Mouse (Mus musculus): ENCODE measurements around the gene H2afj. TPM values are rescaled to one million over a fixed set of nuclear protein-coding genes. Genes with fewer than 3 reads are reported as not detected.

The H2afj gene
- total RNA-seq (2023), result 10 to 100 TPM; 73.5 to 81.5 TPM

GRCm38 (mm10) chr6:136808014-136808417, at the start of gene H2afj:
TSS of gene H2afj (plus strand) at chr6:136808244.

DNA sequence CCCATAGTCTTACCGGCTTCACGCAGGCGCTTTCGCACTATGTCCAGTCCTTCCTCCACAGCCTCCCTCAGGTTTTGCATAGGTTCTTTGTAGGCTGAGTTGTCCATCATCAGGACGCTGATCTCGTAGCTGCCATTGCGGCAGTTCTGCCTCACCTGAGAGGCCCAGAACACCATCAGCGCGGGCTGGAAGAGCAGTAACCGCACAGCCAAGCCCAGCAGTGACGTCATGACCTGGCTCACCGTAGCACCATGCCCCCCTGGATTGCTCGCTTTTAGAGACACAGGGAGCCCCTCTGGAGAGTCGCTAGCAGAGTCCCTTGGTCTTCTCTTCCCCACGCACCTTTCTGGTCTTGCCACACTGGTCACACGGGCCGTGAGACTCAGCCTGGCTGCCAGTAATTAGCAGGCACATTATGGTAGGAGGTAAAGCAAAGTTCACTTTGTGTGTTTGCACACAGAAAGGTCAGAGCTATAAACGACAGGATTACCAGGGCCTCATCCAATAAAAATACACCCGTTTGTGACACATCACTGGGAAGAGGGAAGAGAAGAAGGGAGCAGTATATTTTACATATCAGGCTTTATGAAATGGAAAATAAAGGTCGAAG, 26.6 kb upstream of the H2afj start, which contains the start of gene Gucy2c:
Gene Gucy2c, minus strand, starts transcription at position 389 of the 610 bp plus-strand sequence.

GRCm38 (mm10) chr6:136803739-136804633, 4.1 kb upstream of the H2afj start, which contains the start of gene Hist4h4:
TSS of gene Hist4h4 (minus strand) at chr6:136804415.

GRCm38 (mm10) chr6:136827516-136827880, 19.5 kb downstream of the H2afj start, which contains the start of gene BC049715:
TSS of gene BC049715 (plus strand) at chr6:136827626.

GRCm38 (mm10) chr6:136827881-136828561, 20.0 kb downstream of the H2afj start, which contains the start of gene Wbp11:
TSS of gene Wbp11 (minus strand) at chr6:136828233.

GRCm38 (mm10) chr6:136835352-136835751, 27.3 kb downstream of the H2afj start, which contains the start of gene Smco3:
TSS of gene Smco3 (minus strand) at chr6:136835452.

DNA sequence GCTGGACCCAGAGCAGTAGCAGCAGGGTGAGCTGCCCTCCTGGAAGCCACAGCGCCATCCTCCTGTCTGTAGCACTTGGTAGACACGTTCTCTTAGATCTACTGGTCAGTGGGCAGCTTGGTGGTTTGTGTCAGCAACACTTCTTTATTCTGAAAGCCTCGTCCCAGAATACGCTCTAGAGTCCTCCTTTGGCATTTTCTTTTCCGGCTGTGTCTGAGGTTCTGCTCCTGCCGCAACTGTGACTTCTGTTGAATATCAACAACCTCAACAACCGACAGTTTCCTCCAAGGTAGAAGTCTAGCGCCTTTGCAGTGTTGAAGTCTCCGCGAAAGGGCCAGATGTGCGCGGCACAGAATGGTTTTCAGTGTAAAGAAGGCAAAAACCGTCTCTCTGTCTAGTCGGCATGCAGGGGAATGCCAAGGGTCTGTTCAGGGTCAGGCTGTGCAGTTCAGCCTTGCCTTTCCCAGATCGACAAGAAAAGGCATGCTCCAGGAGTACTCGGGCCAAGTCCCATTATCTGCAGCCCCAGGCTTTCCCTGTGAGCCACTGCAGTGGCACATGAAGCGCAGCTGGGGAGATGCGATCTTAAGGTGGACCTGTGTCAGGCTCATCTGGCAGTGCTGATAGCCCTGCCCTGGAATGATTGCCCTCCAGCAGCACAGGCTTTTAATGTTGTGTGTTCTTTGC, 49.3 kb downstream of the H2afj start, which contains the start of gene Art4:
Gene Art4, minus strand, starts transcription at position 548 of the 687 bp plus-strand sequence.

Other genes with a start within 250 kb of the H2afj start
- 1 to 10 TPM; 2.9 to 5.1 TPM for gene Plbd1, start 146.3 kb upstream of the H2afj start, total RNA-seq (2023)
- gene Gucy2c, start 26.5 kb upstream of the H2afj start, total RNA-seq (2023), result not detected
- 10 to 100 TPM; 19.9 to 23.3 TPM for gene Hist4h4, start 3.8 kb upstream of the H2afj start, total RNA-seq (2023)
- gene BC049715, start 19.4 kb downstream of the H2afj start, total RNA-seq (2023), result 1 to 10 TPM; 4.2 to 9.3 TPM
- gene Wbp11, start 20.0 kb downstream of the H2afj start, total RNA-seq (2023), result 100 to 1,000 TPM; 158 to 169 TPM
- gene Smco3, start 27.2 kb downstream of the H2afj start, total RNA-seq (2023), result under 1 TPM in 1 of 2 experiments, not detected in 1; 0.41 TPM
- 1 to 10 TPM; 4.6 to 7.1 TPM for gene Art4, start 49.5 kb downstream of the H2afj start, total RNA-seq (2023)
- not detected for gene Mgp, start 67.6 kb downstream of the H2afj start, total RNA-seq (2023)
- 10 to 100 TPM; 19.5 to 22.2 TPM for gene Erp27, start 113.9 kb downstream of the H2afj start, total RNA-seq (2023)
- gene Pde6h, start 115.6 kb downstream of the H2afj start, total RNA-seq (2023), result under 1 TPM in 1 of 2 experiments, not detected in 1; 0.09 TPM
- 1,000 to 10,000 TPM; 1,038 to 1,047 TPM for gene Arhgdib, start 133.7 kb downstream of the H2afj start, total RNA-seq (2023)

Measured in T-cell, adult 66 days (primary cell).